Mouse (Mus musculus): ENCODE results near the gene Guca1a. TPM values are rescaled to one million over a fixed set of nuclear protein-coding genes. Genes with fewer than 3 reads are reported as not detected.
"Not testable (repeated sequence)": the region's sequence is repeated elsewhere in the genome, so short reads cannot be mapped to it uniquely, and the experiment has no call there.

Guca1a gene
- polyA plus RNA-seq, 1 experiment from 2014 or later, result 1.7 TPM

GRCm38 (mm10) chr17:47409897-47410861 is 9.8 kb upstream of the Guca1a start:
- not testable (repeated sequence) for H3K9ac ChIP-seq; H3K36me3 ChIP-seq; H3K4me1 ChIP-seq (replicated peaks); H3K9me3 ChIP-seq (replicated peaks); H3K27ac ChIP-seq; ATAC-seq (replicated peaks; ENCODE audit: insufficient number of reproducible peaks, insufficient read depth, low FRiP score, low read depth)
- Histone ChIP-seq H3K4me2 (peak overlapping the region; percentile 70), H3K4me3 (peak overlapping the region; percentile 42), H3K27me3 (peaks cover 69% of the 10 kb centered on the region)
- WGBS, result 3% methylated on average over 74 of the region's 74 CpGs

- no peak overlapping the region for H3K27ac ChIP-seq
- H3K9ac ChIP-seq, result no peak overlapping the region
- H3K4me1 ChIP-seq (replicated peaks), result no peaks in the 10 kb centered on the region
- H3K4me2 ChIP-seq, result no peak overlapping the region
- 23% methylated on average over 8 of the region's 8 CpGs for WGBS
- H3K36me3 ChIP-seq, result no peaks in the 10 kb centered on the region
- no peak overlapping the region for H3K4me3 ChIP-seq
- no peaks in the 10 kb centered on the region for H3K9me3 ChIP-seq (replicated peaks)
- peaks cover 64% of the 10 kb centered on the region for H3K27me3 ChIP-seq
- ATAC-seq (replicated peaks; ENCODE audit: insufficient number of reproducible peaks, insufficient read depth, low FRiP score, low read depth), result peak; percentile 45; the same call in 1 of the 2 replicates
Observed at GRCm38 (mm10) chr17:47408558-47408898, 8.1 kb upstream of the Guca1a start.

- Histone ChIP-seq H3K9ac (no peak overlapping the region), H3K9me3 (replicated peaks) (no peaks in the 10 kb centered on the region), H3K4me3 (no peak overlapping the region), H3K27ac (no peak overlapping the region), H3K4me1 (replicated peaks) (no peaks in the 10 kb centered on the region), H3K4me2 (no peak overlapping the region), H3K27me3 (peaks cover 59% of the 10 kb centered on the region), H3K36me3 (no peaks in the 10 kb centered on the region)
- 54% methylated on average over 10 of the region's 10 CpGs for WGBS
- no peak for ATAC-seq (replicated peaks; ENCODE audit: insufficient number of reproducible peaks, insufficient read depth, low FRiP score, low read depth)
Observed at GRCm38 (mm10) chr17:47407717-47408557, 7.6 kb upstream of the Guca1a start.

GRCm38 (mm10) chr17:47399091-47399490 is 1.3 kb downstream of the Guca1a start:
- WGBS, result 75% methylated on average over 8 of the region's 8 CpGs
- no peaks in the 10 kb centered on the region for H3K9me3 ChIP-seq (replicated peaks)
- no peaks in the 10 kb centered on the region for H3K36me3 ChIP-seq
- H3K4me2 ChIP-seq, result no peak overlapping the region
- no peak overlapping the region for H3K4me3 ChIP-seq
- no peak for ATAC-seq (replicated peaks; ENCODE audit: insufficient number of reproducible peaks, insufficient read depth, low FRiP score, low read depth)
- no peak overlapping the region for H3K27ac ChIP-seq
- H3K4me1 ChIP-seq (replicated peaks), result peaks cover 15% of the 10 kb centered on the region
- peaks cover 20% of the 10 kb centered on the region for H3K27me3 ChIP-seq
- H3K9ac ChIP-seq, result no peak overlapping the region

DNA sequence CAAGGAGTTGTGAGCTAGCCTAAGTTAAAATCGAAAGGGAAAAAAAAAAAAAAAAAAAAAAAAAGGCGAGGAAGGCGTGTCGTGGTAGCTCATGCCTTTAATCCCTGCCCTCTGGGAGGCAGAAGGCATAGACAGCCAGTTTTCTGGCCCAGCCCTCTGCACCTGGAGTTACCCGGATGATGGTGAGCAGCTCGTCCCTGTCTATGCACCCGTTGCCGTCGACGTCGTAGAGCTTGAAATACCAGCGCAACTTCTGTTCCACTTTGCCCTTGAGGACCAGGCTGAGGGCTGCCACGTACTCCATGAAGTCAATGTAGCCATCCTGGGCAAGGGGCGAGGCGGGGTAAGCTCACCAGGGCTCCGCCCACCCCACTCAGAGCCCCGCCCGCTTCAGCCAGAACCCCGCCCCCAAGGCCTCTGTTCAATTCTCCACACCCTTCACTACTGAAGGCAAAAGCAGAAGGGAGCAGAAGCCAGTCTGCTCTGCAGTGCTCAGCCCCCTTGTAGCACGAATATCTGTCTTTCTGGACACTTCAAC is 4.9 kb downstream of the Guca1a start:
- 3% methylated on average over 19 of the region's 20 CpGs for WGBS
- H3K36me3 ChIP-seq, result no peaks in the 10 kb centered on the region
- peak overlapping the region; percentile 42 for H3K4me3 ChIP-seq
- no peaks in the 10 kb centered on the region for H3K9me3 ChIP-seq (replicated peaks)
- no peak overlapping the region for H3K27ac ChIP-seq
- H3K4me1 ChIP-seq (replicated peaks), result peaks cover 15% of the 10 kb centered on the region
- peak overlapping the region; percentile 70 for H3K4me2 ChIP-seq
- 0 out of 2 replicates have a peak overlapping the region, but pooled peaks have one; percentile 19 for H3K9ac ChIP-seq
- peaks cover 24% of the 10 kb centered on the region for H3K27me3 ChIP-seq
- no peak for ATAC-seq (replicated peaks; ENCODE audit: insufficient number of reproducible peaks, insufficient read depth, low FRiP score, low read depth)

- Histone ChIP-seq H3K9me3 (replicated peaks) (no peaks in the 10 kb centered on the region), H3K4me3 (peak overlapping the region; percentile 42), H3K9ac (0 out of 2 replicates have a peak overlapping the region, but pooled peaks have one; percentile 8), H3K27me3 (peaks cover 24% of the 10 kb centered on the region), H3K4me1 (replicated peaks) (peaks cover 15% of the 10 kb centered on the region), H3K36me3 (no peaks in the 10 kb centered on the region), H3K27ac (no peak overlapping the region), H3K4me2 (peak overlapping the region; percentile 70)
- WGBS, result 18% methylated on average over 24 of the region's 24 CpGs
- ATAC-seq (replicated peaks; ENCODE audit: insufficient number of reproducible peaks, insufficient read depth, low FRiP score, low read depth), result no peak
Observed at GRCm38 (mm10) chr17:47394223-47394869, 6.0 kb downstream of the Guca1a start.

DNA sequence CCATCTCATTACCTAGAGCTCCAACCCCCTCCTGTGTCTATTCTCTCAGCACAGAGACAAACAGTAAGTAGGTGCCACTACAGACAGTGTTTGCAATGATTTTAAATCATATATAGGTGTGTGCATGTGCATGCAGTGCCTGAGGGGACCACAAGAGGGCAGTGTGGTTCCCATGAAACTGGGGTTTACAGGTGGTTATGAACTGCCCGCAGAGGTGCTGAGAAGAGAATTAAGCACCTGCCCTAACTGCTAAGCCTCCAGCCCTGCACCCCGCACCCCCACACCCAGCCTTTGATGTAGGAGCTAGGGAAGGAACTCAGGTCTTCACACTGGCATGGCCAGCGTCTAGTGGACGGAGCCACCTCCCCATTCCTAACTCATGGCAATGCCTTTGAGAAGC is 13.7 kb downstream of the Guca1a start:
- peaks cover 3% of the 10 kb centered on the region; the same call in 1 of the 2 replicates for H3K36me3 ChIP-seq
- H3K9me3 ChIP-seq (replicated peaks), result peaks cover 3% of the 10 kb centered on the region; the same call in 1 of the 2 replicates
- H3K9ac ChIP-seq, result no peak overlapping the region
- H3K4me1 ChIP-seq (replicated peaks), result no peaks in the 10 kb centered on the region
- no peaks in the 10 kb centered on the region for H3K27me3 ChIP-seq
- no peak overlapping the region for H3K27ac ChIP-seq
- WGBS, result 64% methylated on average over 4 of the region's 4 CpGs
- no peak overlapping the region for H3K4me2 ChIP-seq
- no peak overlapping the region for H3K4me3 ChIP-seq
- no peak for ATAC-seq (replicated peaks; ENCODE audit: insufficient number of reproducible peaks, insufficient read depth, low FRiP score, low read depth)

DNA sequence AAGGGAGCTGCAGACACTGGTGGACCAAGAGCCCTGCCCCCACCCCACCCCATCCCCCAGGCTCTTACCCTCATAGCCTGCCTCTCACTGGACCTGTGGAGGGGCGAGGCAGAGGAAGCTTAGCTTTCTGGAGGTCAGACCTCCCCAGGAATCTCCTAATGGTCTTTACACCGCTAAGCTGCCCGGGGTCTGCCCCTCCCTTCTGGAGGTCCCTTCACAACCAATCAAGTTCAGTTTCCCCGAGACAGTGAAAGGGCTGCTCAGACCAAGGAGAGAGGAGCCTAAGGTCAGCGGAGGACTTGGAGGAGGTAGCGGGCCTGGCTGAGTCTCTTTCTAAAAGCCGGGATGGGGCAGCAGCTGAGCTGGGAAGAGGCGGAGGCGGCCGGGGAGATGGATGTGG is 15.2 kb downstream of the Guca1a start, which contains the start of gene Guca1b:
Gene Guca1b, plus strand, starts transcription at position 249 of the 400 bp plus-strand sequence.
- Histone ChIP-seq H3K9ac (no peak within 1 kb of the TSS), H3K27me3 (no peaks in the 10 kb centered on the region), H3K4me1 (replicated peaks) (no peaks in the 10 kb centered on the region), H3K27ac (no peak within 1 kb of the TSS), H3K36me3 (peaks cover 13% of the 10 kb centered on the region), H3K9me3 (replicated peaks) (peaks cover 3% of the 10 kb centered on the region; the same call in 1 of the 2 replicates), H3K4me3 (no peak within 1 kb of the TSS), H3K4me2 (no peak within 1 kb of the TSS)
- no peak for ATAC-seq (replicated peaks; ENCODE audit: insufficient number of reproducible peaks, insufficient read depth, low FRiP score, low read depth)
- WGBS, result 37% methylated on average over 10 of the region's 10 CpGs

GRCm38 (mm10) chr17:47384064-47384463 is 16.3 kb downstream of the Guca1a start:
- Histone ChIP-seq H3K9ac (no peak overlapping the region), H3K4me3 (no peak overlapping the region), H3K9me3 (replicated peaks) (peaks cover 3% of the 10 kb centered on the region; the same call in 1 of the 2 replicates), H3K27ac (no peak overlapping the region), H3K27me3 (no peaks in the 10 kb centered on the region), H3K36me3 (peaks cover 22% of the 10 kb centered on the region), H3K4me1 (replicated peaks) (no peaks in the 10 kb centered on the region), H3K4me2 (no peak overlapping the region)
- WGBS, result 90% methylated on average over 3 of the region's 3 CpGs
- ATAC-seq (replicated peaks; ENCODE audit: insufficient number of reproducible peaks, insufficient read depth, low FRiP score, low read depth), result no peak

DNA sequence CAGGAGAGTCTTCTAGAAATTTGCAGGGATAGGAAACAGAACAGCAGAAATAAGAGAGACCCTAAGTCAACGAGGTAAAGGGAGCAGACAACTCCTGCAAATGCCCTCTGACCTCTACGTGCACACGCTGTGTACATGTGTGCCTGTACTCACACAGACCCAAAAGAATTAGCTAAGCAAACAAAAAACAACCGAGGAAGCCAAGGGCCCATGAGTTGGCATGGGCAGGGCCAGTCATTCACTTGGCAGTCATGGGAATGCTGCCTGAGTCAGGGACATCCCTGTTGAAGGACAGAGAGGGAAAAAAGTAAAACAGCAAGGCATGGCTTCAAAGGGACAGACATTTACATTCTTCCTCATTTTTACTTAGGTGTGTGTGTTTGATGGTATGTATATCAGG is 17.1 kb downstream of the Guca1a start:
- H3K27me3 ChIP-seq, result no peaks in the 10 kb centered on the region
- no peak overlapping the region for H3K4me3 ChIP-seq
- no peak overlapping the region for H3K9ac ChIP-seq
- peaks cover 28% of the 10 kb centered on the region for H3K36me3 ChIP-seq
- no peak overlapping the region for H3K4me2 ChIP-seq
- no peak for ATAC-seq (replicated peaks; ENCODE audit: insufficient number of reproducible peaks, insufficient read depth, low FRiP score, low read depth)
- H3K27ac ChIP-seq, result no peak overlapping the region
- 92% methylated on average over 4 of the region's 4 CpGs for WGBS
- peaks cover 3% of the 10 kb centered on the region; the same call in 1 of the 2 replicates for H3K9me3 ChIP-seq (replicated peaks)
- no peaks in the 10 kb centered on the region for H3K4me1 ChIP-seq (replicated peaks)

Measured in heart, embryonic 15.5 days (tissue).